Comparison of ENCODE assay signal across 22 mouse cellular contexts in the genomic region with DNA sequence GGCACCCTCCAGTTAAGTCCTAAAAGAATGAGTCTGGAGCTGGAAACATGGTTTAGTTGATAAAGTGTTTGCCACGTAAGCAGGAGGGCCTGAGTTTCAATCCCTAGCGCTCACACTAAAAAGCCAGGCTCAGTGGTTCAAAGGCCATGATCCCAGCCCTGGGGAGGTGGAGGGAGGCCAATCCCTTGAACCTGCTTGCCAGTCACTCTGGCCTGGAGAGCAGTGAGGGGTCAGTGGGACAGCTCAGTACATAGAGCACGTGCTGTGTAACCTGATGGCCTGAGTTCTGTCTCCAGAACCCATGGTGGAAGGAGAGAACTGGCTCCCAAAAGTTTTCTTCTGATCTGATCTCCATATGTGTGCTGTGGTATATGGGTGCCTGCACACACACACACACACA. TPM values are rescaled to one million over a fixed set of nuclear protein-coding genes. Genes with fewer than 3 reads are reported as not detected.
DNase-seq lines count a peak whose midpoint lies in the region.
"Had no signal": no experiment of that assay in that cellular context is flagged by ENCODE, and none has a peak within 500 bp of the region (broad histone marks: within the 10 kb centered on the region; RNA-seq: fewer than 3 reads in every experiment).

No protein-coding gene starts in this region.

- peak; percentile 45 for DNase-seq in adrenal gland, postnatal 14 days
- no peak for DNase-seq in adrenal gland, adult (ENCODE audit: inconsistent age in 2 of 2, low spot score in 1 of 2)
- DNase-seq in kidney, adult 8-10 months: peak; percentile 21 to 30
- DNase-seq in kidney, postnatal 14 days: no peak
- DNase-seq in ovary, postnatal 36 days (ENCODE audit: low spot score): peak; percentile 23
- no peak for DNase-seq in ovary, adult 18-20 months (ENCODE audit: low spot score)
- DNase-seq in gastrocnemius, postnatal 10 days: no peak
- DNase-seq: cerebellum, adult 11 months; cerebellum, adult 9-10 months; cerebellum, postnatal 36 days; gastrocnemius, postnatal 25 days; heart, adult 11 months; heart, postnatal 36 days; layer of hippocampus, postnatal 36 days; left cerebral cortex, postnatal 4 days; lung, adult 2 months; lung, postnatal 10 days; retina, postnatal 1 day; right cerebral cortex, postnatal 14 days; thymus, postnatal 4 days had no signal

RNA-seq across cellular contexts. Expression of gene Hcar2, which starts 30.5 kb away (rescaled TPM):
- 0.45 and 0.78 TPM in 2 replicates for total RNA-seq in adrenal gland, postnatal 14 days (2021)
- under 1 TPM; 0.28 to 0.32 TPM for total RNA-seq in gastrocnemius, postnatal 10 days (2021)
- total RNA-seq: hindbrain, postnatal 0 days; left cerebral cortex, postnatal 4 days; megakaryocyte-erythroid progenitor cell, adult 5-6 weeks had no signal

RNA-seq across cellular contexts. Expression of gene Hcar1, which starts 45.0 kb away (rescaled TPM):
- 2.5 and 3.2 TPM in 2 replicates for total RNA-seq in adrenal gland, postnatal 14 days (2021)
- total RNA-seq in gastrocnemius, postnatal 10 days (2021): under 1 TPM; 0.54 to 0.84 TPM
- total RNA-seq: megakaryocyte-erythroid progenitor cell, adult 5-6 weeks had no signal

Comparison
In these comparisons a context has a peak if more than half of its experiments do, and no peak if none do; other contexts are left out.
1. DNase-seq: peak in adrenal gland, postnatal 14 days (single experiment), kidney, adult 8-10 months (2 of 2) and ovary, postnatal 36 days (single experiment); none in adrenal gland, adult (0 of 2), kidney, postnatal 14 days (single experiment), ovary, adult 18-20 months (single experiment) and gastrocnemius, postnatal 10 days (single experiment).